Mouse (Mus musculus): ENCODE results near the gene Cntnap5a. TPM values are rescaled to one million over a fixed set of nuclear protein-coding genes. Genes with fewer than 3 reads are reported as not detected.
"Not testable (repeated sequence)": the region's sequence is repeated elsewhere in the genome, so short reads cannot be mapped to it uniquely, and the experiment has no call there.

Gene Cntnap5a
- total and polyA plus RNA-seq, 3 experiments: 0.02 TPM; not detected in 1

- no peaks in the 10 kb centered on the region for H3K79me2 ChIP-seq (replicated peaks; ENCODE audit: control insufficient read depth, insufficient read depth, low read length)
- no peak overlapping the region for H3K27ac ChIP-seq
- no peaks in the 10 kb centered on the region for H3K27me3 ChIP-seq (ENCODE audit: control insufficient read depth, insufficient read depth, low read length)
- intact Hi-C loops (cut with DNase I): no loop called here
- no peak overlapping the region for H3K4me3 ChIP-seq
- TF ChIP-seq CTCF (IDR thresholded peaks at IDR 0.05) (no peak), POLR2A (IDR thresholded peaks at IDR 0.05; ENCODE audit: insufficient read depth, low read depth, low read length) (no peak), EP300 (IDR thresholded peaks at IDR 0.05; ENCODE audit: insufficient read depth, low read depth, low read length) (no peak)
- no peaks in the 10 kb centered on the region for H3K4me1 ChIP-seq (ENCODE audit: control insufficient read depth, insufficient read depth, low read length)
- no peak for DNase-seq
- H3K36me3 ChIP-seq (ENCODE audit: control insufficient read depth, insufficient read depth, low read length): no peaks in the 10 kb centered on the region
- no peak overlapping the region for H3K9ac ChIP-seq (ENCODE audit: low read depth, low read length)
These were observed 465.3 kb downstream of the Cntnap5a start for GRCm38 (mm10) chr1:116149764-116150369.

GRCm38 (mm10) chr1:116184471-116184870 lies 499.9 kb downstream of the Cntnap5a start:
- Histone ChIP-seq H3K36me3 (ENCODE audit: control insufficient read depth, insufficient read depth, low read length) (no peaks in the 10 kb centered on the region), H3K9ac (ENCODE audit: low read depth, low read length) (no peak overlapping the region), H3K27ac (no peak overlapping the region), H3K4me3 (no peak overlapping the region), H3K79me2 (replicated peaks; ENCODE audit: control insufficient read depth, insufficient read depth, low read length) (no peaks in the 10 kb centered on the region), H3K4me1 (ENCODE audit: control insufficient read depth, insufficient read depth, low read length) (no peaks in the 10 kb centered on the region), H3K27me3 (ENCODE audit: control insufficient read depth, insufficient read depth, low read length) (no peaks in the 10 kb centered on the region)
- WGBS: 69% methylated on average over 2 of the region's 2 CpGs
- intact Hi-C loops (cut with DNase I): no loop called here
- no peak for DNase-seq
- no peak for TF ChIP-seq POLR2A (IDR thresholded peaks at IDR 0.05; ENCODE audit: insufficient read depth, low read depth, low read length)
- no peak for TF ChIP-seq CTCF (IDR thresholded peaks at IDR 0.05)
- no peak for TF ChIP-seq EP300 (IDR thresholded peaks at IDR 0.05; ENCODE audit: insufficient read depth, low read depth, low read length)

GRCm38 (mm10) chr1:116188142-116188541 lies 503.6 kb downstream of the Cntnap5a start:
- H3K9ac ChIP-seq (ENCODE audit: low read depth, low read length); intact Hi-C loops (cut with DNase I): not testable (repeated sequence)

GRCm38 (mm10) chr1:116192299-116192698 lies 507.7 kb downstream of the Cntnap5a start:
- intact Hi-C loops (cut with DNase I): no loop called here
- H3K4me3 ChIP-seq: no peak overlapping the region
- no peak overlapping the region for H3K27ac ChIP-seq
- H3K9ac ChIP-seq (ENCODE audit: low read depth, low read length): no peak overlapping the region
- WGBS: 82% methylated on average over 2 of the region's 2 CpGs
- no peaks in the 10 kb centered on the region for H3K27me3 ChIP-seq (ENCODE audit: control insufficient read depth, insufficient read depth, low read length)
- no peaks in the 10 kb centered on the region for H3K4me1 ChIP-seq (ENCODE audit: control insufficient read depth, insufficient read depth, low read length)
- TF ChIP-seq EP300 (IDR thresholded peaks at IDR 0.05; ENCODE audit: insufficient read depth, low read depth, low read length) (no peak), CTCF (IDR thresholded peaks at IDR 0.05) (no peak), POLR2A (IDR thresholded peaks at IDR 0.05; ENCODE audit: insufficient read depth, low read depth, low read length) (no peak)
- no peaks in the 10 kb centered on the region for H3K36me3 ChIP-seq (ENCODE audit: control insufficient read depth, insufficient read depth, low read length)
- H3K79me2 ChIP-seq (replicated peaks; ENCODE audit: control insufficient read depth, insufficient read depth, low read length): no peaks in the 10 kb centered on the region
- no peak for DNase-seq

More at GRCm38 (mm10) chr1:116188142-116188541, 503.6 kb downstream of the Cntnap5a start:
- H3K4me1 ChIP-seq (ENCODE audit: control insufficient read depth, insufficient read depth, low read length); H3K27ac ChIP-seq; H3K36me3 ChIP-seq (ENCODE audit: control insufficient read depth, insufficient read depth, low read length); H3K4me3 ChIP-seq; DNase-seq; H3K79me2 ChIP-seq (replicated peaks; ENCODE audit: control insufficient read depth, insufficient read depth, low read length); H3K27me3 ChIP-seq (ENCODE audit: control insufficient read depth, insufficient read depth, low read length): not testable (repeated sequence)
- 79% methylated on average over 1 of the region's 1 CpGs for WGBS

- H3K36me3 ChIP-seq (ENCODE audit: control insufficient read depth, insufficient read depth, low read length): no peaks in the 10 kb centered on the region
- H3K4me3 ChIP-seq: no peak overlapping the region
- H3K4me1 ChIP-seq (ENCODE audit: control insufficient read depth, insufficient read depth, low read length): no peaks in the 10 kb centered on the region
- H3K27me3 ChIP-seq (ENCODE audit: control insufficient read depth, insufficient read depth, low read length): no peaks in the 10 kb centered on the region
- no peak overlapping the region for H3K27ac ChIP-seq
- TF ChIP-seq CTCF (IDR thresholded peaks at IDR 0.05) (no peak), POLR2A (IDR thresholded peaks at IDR 0.05; ENCODE audit: insufficient read depth, low read depth, low read length) (no peak), EP300 (IDR thresholded peaks at IDR 0.05; ENCODE audit: insufficient read depth, low read depth, low read length) (no peak)
- no peaks in the 10 kb centered on the region for H3K79me2 ChIP-seq (replicated peaks; ENCODE audit: control insufficient read depth, insufficient read depth, low read length)
- H3K9ac ChIP-seq (ENCODE audit: low read depth, low read length): no peak overlapping the region
- no peak for DNase-seq
- intact Hi-C loops (cut with DNase I): no loop called here
These were observed 532.3 kb downstream of the Cntnap5a start for GRCm38 (mm10) chr1:116216883-116217282.

GRCm38 (mm10) chr1:116240538-116240937 lies 556.0 kb downstream of the Cntnap5a start:
- Histone ChIP-seq H3K9ac (ENCODE audit: low read depth, low read length) (no peak overlapping the region), H3K36me3 (ENCODE audit: control insufficient read depth, insufficient read depth, low read length) (no peaks in the 10 kb centered on the region), H3K79me2 (replicated peaks; ENCODE audit: control insufficient read depth, insufficient read depth, low read length) (no peaks in the 10 kb centered on the region), H3K27me3 (ENCODE audit: control insufficient read depth, insufficient read depth, low read length) (no peaks in the 10 kb centered on the region), H3K4me1 (ENCODE audit: control insufficient read depth, insufficient read depth, low read length) (no peaks in the 10 kb centered on the region), H3K4me3 (no peak overlapping the region), H3K27ac (no peak overlapping the region)
- no peak for DNase-seq
- TF ChIP-seq EP300 (IDR thresholded peaks at IDR 0.05; ENCODE audit: insufficient read depth, low read depth, low read length) (no peak), POLR2A (IDR thresholded peaks at IDR 0.05; ENCODE audit: insufficient read depth, low read depth, low read length) (no peak), CTCF (IDR thresholded peaks at IDR 0.05) (no peak)
- intact Hi-C loops (cut with DNase I): no loop called here
